Mouse (Mus musculus) liver, adult 2 months (tissue): ENCODE results near the gene Ap3d1.

Source experiments
- CTCF ChIP-seq: fragments of 200-500 bp; IDR thresholded peaks from 2 replicates; pipeline ENCODE4 v1.5.1; 2011; ENCODE audit warnings: low read depth, low read length, control low read depth
- POLR2A ChIP-seq: fragments of 200-500 bp; IDR thresholded peaks from 2 replicates; pipeline ENCODE4 v1.6.1; 2011; ENCODE audit warnings: low read length, control low read depth; ENCODE audit not compliant: insufficient read depth; ENCODE audit errors: extremely low read depth

GRCm38 (mm10) chr10:80756967-80757366 lies 14.9 kb upstream of the Ap3d1 start:
- TF ChIP-seq CTCF (no peak), POLR2A (no peak)
